Mouse (Mus musculus) cerebellum, adult 11 months (tissue): ENCODE measurements at regions not wholly inside any gene's neighbourhood (a gene's known extent, or its start where the extent isn't known, plus 50 kb on each side); places are given as distances from the start of the nearest gene placed in this dataset.

ENCODE experiments used
- DNase-seq: peaks from one replicate; pipeline ENCODE4 v3.0.0; 2022

DNA sequence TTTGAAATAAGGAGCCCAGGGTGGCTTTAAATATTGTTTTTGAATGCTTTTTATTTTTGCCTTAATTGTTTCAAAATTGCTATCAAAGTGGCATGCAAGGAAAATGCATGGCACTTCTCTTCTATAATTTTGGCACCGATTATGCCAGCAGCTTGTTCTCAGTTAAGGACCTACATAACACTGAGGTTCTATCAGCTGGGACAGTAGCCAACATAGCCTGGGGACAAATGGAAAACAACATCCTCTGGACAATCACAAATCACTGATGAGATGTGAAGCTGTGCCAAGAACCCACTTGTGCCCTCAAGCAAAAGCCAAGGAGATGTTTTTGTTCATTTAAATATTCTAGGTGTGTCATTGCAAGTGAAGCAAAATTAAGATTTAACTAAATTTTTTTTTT, 364.9 kb downstream of the 4931400O07Rik start:
- DNase-seq = peak; percentile 71
